Mouse (Mus musculus) olfactory bulb, adult 2 months (tissue): ENCODE results near the gene Wdr76. TPM values are rescaled to one million over a fixed set of nuclear protein-coding genes. Genes with fewer than 3 reads are reported as not detected.
"Not testable (repeated sequence)": the region's sequence is repeated elsewhere in the genome, so short reads cannot be mapped to it uniquely, and the experiment has no call there.

Experiments
- H3K27ac ChIP-seq: fragments of 200-500 bp; 2 replicates; pipeline ENCODE4 v1.5.1; 2012; ENCODE audit warnings: low read depth, low read length; ENCODE audit not compliant: insufficient read depth
- H3K4me1 ChIP-seq: fragments of 200-500 bp; 2 replicates; pipeline ENCODE4 v1.6.1; 2012; ENCODE audit warnings: low read length; ENCODE audit not compliant: control insufficient read depth, insufficient read depth
- H3K4me3 ChIP-seq: fragments of 200-500 bp; 2 replicates; pipeline ENCODE4 v1.5.1; 2012; ENCODE audit warnings: mild to moderate bottlenecking, low read depth, low read length, moderate library complexity; ENCODE audit not compliant: insufficient read depth
- CTCF ChIP-seq: fragments of 200-500 bp; IDR thresholded peaks from 2 replicates; pipeline ENCODE4 v1.5.1; 2012; ENCODE audit warnings: low read depth, mild to moderate bottlenecking, low read length, moderate library complexity; ENCODE audit not compliant: insufficient read depth
- POLR2A ChIP-seq: fragments of 200-500 bp; IDR thresholded peaks from 2 replicates; pipeline ENCODE4 v1.6.1; 2012; ENCODE audit warnings: mild to moderate bottlenecking, low read depth, low read length, moderate library complexity; ENCODE audit not compliant: insufficient read depth
- WGBS: fragments of 180-500 bp; shearing (Covaris S2); methylation state at CpG from one replicate; pipeline ENCODE4 v1.1.7; 2018; 5-methylcytosine and 5-hydroxymethylcytosine counted together
- polyA plus RNA-seq: library from polyadenylated mRNA; stranded (reverse); fragments of >200 nt; gene quantifications from 2 replicates; pipeline ENCODE4 v1.2.4, GENCODE M21; 2012; ENCODE audit warnings: low replicate concordance; ENCODE audit not compliant: missing spikeins, insufficient read depth, insufficient read length

Gene Wdr76
- polyA plus RNA-seq, 1 experiment = not detected

- TF ChIP-seq CTCF (no peak), POLR2A (no peak)
- no peak overlapping the region for H3K4me3 ChIP-seq
- H3K4me1 ChIP-seq = no peaks in the 10 kb centered on the region; the same call in 1 of the 2 replicates
- 55% methylated on average over 8 of the region's 8 CpGs for WGBS
- no peak overlapping the region for H3K27ac ChIP-seq
Measured at GRCm38 (mm10) chr2:121483576-121483975, 22.9 kb upstream of the Wdr76 start.

- not testable (repeated sequence) for H3K4me1 ChIP-seq, H3K27ac ChIP-seq, H3K4me3 ChIP-seq
- 84% methylated on average over 2 of the region's 2 CpGs for WGBS
Measured at GRCm38 (mm10) chr2:121484403-121484802, 22.1 kb upstream of the Wdr76 start.

DNA sequence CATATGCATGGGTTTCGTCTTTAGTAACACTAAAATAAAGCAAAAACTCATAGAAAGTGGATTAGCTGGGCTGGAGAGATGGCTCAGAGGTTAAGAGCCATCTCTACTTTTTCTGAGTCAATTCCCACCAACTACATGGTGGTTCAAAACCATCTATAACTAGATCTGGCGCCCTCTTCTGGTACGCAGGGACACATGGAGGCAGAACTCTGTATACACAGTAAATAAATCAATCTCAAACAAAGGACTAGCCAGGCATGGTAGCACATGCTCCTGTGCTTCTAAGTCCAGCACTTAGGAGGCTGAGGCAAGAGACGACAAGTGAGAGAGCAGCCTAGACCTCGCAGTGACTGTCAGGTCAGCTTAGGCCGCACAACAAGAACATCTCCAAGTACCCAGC lies 5.0 kb upstream of the Wdr76 start:
- not testable (repeated sequence) for H3K4me3 ChIP-seq, H3K4me1 ChIP-seq, H3K27ac ChIP-seq
- WGBS = 83% methylated on average over 1 of the region's 6 CpGs

DNA sequence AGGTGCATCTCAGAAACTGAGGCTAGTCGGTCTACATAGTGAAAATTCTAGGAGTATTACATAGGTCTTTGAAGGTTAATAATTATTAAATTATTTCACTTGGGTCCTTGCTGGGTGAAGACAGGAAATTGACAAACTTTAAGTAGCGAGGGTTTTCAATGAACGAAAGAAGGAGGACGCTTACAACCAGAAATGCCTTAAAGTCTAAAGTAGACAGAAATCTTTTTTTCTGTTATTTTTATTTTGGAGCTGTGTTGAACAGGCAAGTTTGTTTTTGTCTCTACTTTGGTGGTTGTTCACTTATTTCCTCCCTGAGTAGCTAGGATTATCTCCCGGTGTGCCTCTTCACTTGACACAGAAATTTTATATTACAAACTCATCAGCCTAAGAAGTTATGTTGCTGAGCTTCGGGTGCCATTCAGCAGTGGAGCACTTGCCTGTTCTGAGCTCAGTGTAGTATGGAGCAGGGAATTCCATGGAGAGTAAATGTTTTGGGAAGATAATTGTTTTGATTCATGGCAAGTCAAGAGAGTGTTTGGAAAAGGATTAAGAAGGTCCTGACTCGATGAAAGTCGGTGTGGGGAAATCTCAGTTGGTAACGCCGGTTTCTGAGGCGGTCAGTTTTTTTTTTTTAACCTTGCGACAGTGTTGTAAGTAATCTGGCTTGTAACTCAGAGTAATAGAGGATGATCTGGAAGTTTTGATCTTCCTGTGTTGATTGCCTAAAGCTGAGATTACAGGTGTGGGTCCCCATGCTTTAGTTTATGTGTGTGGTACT lies 839 bp downstream of the Wdr76 start:
- TF ChIP-seq POLR2A (no peak), CTCF (no peak)
- H3K4me3 ChIP-seq = no peak overlapping the region
- WGBS = 6% methylated on average over 12 of the region's 12 CpGs
- no peak overlapping the region for H3K27ac ChIP-seq
- peaks cover 5% of the 10 kb centered on the region for H3K4me1 ChIP-seq

- peaks cover 5% of the 10 kb centered on the region for H3K4me1 ChIP-seq
- no peak overlapping the region for H3K27ac ChIP-seq
- WGBS = 81% methylated on average over 2 of the region's 2 CpGs
- H3K4me3 ChIP-seq = no peak overlapping the region
- TF ChIP-seq POLR2A = no peak
- TF ChIP-seq CTCF = no peak
Measured at GRCm38 (mm10) chr2:121507951-121508330, 1.4 kb downstream of the Wdr76 start.

DNA sequence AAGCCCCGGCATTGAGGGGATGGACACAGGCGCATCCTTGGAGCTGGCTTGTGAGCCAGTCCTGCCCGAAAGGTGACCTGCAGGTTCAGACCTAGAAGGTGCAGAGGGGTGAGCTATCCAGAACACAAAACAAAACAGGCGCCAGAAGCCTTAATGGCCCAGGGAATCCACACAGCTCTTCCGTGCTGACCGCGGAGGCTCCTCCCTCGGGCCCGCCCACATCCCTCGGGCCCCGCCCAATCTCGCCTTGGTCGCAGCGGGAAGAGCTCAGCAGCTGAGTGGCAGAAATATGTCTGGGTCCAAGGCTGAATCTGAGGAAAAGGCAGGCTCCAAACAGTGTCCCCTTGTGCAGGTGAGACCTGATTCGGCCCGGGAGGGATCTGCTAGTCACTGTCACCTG lies 3.1 kb downstream of the Wdr76 start:
- Histone ChIP-seq H3K4me1 (peaks cover 5% of the 10 kb centered on the region), H3K27ac (no peak overlapping the region), H3K4me3 (peak overlapping the region; percentile 40)
- no peak for TF ChIP-seq POLR2A
- no peak for TF ChIP-seq CTCF
- WGBS = 18% methylated on average over 16 of the region's 16 CpGs

- 93% methylated on average over 8 of the region's 8 CpGs for WGBS
- no peak overlapping the region for H3K4me3 ChIP-seq
- TF ChIP-seq POLR2A (no peak), CTCF (no peak)
- peaks cover 5% of the 10 kb centered on the region for H3K4me1 ChIP-seq
- H3K27ac ChIP-seq = no peak overlapping the region
Measured at GRCm38 (mm10) chr2:121511401-121511800, 4.9 kb downstream of the Wdr76 start.

GRCm38 (mm10) chr2:121512991-121513765 lies 6.7 kb downstream of the Wdr76 start:
- WGBS = 99% methylated on average over 5 of the region's 5 CpGs
- H3K4me1 ChIP-seq, H3K4me3 ChIP-seq: not testable (repeated sequence)

GRCm38 (mm10) chr2:121514211-121514610 lies 7.7 kb downstream of the Wdr76 start:
- no peak for TF ChIP-seq POLR2A
- no peak for TF ChIP-seq CTCF
- H3K27ac ChIP-seq = no peak overlapping the region
- peaks cover 5% of the 10 kb centered on the region for H3K4me1 ChIP-seq
- H3K4me3 ChIP-seq = no peak overlapping the region
- WGBS = 97% methylated on average over 4 of the region's 4 CpGs

More at GRCm38 (mm10) chr2:121512991-121513765, 6.7 kb downstream of the Wdr76 start:
- not testable (repeated sequence) for H3K27ac ChIP-seq
